Mouse (Mus musculus): Measurements from ENCODE around the gene Glipr2.
A peak's percentile ranks its signal among the peaks of the same experiment; 100 is the strongest.

The Glipr2 gene

GRCm38 (mm10) chr4:43957292-43957845, at the start of gene Glipr2:
Glipr2 (plus strand) TSS chr4:43957401.
- DNase-seq = peak; percentile 68 to 85

DNA sequence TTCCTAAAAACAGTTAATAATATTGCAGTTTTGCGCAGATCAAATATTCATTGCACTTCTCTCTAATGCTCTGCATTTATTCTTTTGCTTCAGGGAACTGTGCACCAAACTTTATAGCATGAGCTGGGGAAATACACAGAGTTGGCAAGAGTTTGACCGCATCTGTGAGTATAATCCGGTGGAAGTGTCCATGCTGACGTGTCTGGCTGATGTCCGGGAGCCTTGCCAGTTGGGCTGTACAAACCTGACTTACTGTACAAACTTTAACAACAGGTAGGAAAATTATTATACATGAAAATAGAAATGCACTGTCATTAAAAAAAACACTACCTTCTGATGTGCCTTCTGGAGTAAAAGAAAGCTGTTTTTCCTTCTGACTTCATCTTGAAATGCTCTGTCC, 39.0 kb upstream of the Glipr2 start:
- DNase-seq = no peak

- DNase-seq = no peak
Measured at GRCm38 (mm10) chr4:43920602-43921001, 36.6 kb upstream of the Glipr2 start.

DNA sequence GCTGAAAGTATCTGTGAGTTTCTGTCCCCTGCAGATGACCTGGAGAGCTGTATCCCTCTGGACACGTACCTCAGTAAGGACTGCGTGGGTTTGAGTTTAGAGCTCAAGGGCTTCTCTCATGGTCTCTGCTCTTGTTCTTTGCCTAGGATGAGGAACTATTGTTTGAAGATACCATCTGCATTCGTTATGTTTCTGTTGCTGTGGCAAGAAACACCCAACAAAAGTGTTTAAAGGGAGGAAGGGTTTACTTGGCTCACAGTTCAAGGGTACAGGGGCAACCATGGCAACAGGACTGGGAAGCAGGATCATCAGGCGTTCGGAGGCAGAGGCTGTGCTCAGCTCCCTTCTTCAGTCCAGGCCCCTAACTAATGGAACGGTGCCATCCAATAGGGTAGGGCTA, 32.1 kb upstream of the Glipr2 start:
- no peak for DNase-seq

GRCm38 (mm10) chr4:43925779-43926178, 31.4 kb upstream of the Glipr2 start:
- DNase-seq = peak; percentile 49 to 82

GRCm38 (mm10) chr4:43927826-43928225, 29.4 kb upstream of the Glipr2 start:
- DNase-seq = peak in 1 of 2 experiments; percentile 25

DNA sequence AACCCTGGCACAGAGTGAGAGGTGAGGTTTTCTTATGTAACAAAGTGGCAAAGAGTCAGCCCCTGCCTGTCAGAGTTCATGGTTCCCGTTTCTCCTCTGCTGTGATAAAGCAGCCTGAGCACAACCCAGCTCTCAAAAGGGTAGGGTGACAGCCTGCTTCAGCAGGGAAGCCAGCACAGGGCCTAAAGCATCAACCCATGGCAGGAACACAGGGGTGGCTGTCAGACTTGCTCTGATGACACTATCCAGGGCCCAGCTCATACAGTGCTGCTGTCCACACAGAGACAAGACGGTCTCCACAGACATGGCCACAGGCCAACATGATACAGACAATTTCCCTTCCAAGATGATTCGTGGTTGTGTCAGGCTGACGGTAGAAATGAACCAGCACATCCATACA, 25.3 kb upstream of the Glipr2 start:
- DNase-seq = no peak

- DNase-seq = no peak
Measured at GRCm38 (mm10) chr4:43936186-43936585, 21.0 kb upstream of the Glipr2 start.

GRCm38 (mm10) chr4:43936749-43937674, 20.2 kb upstream of the Glipr2 start:
- DNase-seq = no peak

DNA sequence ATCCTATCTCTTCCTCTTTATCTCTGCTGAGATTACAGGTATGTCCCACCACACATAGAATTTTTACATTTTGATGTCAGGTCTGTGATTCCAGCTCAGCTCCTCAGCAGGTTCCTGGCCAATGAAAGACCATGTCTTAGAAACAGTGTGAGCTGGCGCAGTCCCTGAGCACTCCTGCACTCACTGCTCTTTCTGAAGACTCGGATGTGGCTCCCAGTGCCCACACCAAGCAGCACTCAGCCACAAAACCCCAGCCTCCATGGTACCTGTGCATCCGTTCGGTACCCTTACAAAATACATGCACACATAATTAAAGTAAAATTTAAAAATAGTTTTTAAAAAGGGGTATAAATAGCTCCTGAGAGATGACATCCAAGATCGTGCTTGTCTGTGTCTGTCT, 15.9 kb upstream of the Glipr2 start:
- DNase-seq = no peak

DNA sequence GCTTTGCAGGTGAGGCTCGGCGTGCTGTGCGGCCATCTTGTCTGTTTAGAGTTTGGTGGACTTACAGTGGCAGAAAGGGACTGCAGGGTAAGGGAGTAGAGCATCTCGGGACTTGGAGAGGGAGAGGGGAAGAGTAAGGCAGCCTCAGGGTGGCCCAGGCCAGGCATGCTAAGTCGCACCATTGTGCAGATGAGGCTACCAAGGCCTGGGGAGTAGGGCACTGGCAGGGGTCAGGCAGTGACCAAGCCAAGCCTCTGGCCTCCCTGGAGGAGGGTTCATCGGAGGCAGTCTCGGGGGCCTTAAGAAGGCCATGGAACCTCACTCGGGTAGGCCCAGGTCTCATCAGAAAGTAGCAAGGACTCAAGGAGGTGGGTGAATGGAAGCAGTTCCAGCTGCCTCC, 14.8 kb upstream of the Glipr2 start:
- no peak for DNase-seq

DNA sequence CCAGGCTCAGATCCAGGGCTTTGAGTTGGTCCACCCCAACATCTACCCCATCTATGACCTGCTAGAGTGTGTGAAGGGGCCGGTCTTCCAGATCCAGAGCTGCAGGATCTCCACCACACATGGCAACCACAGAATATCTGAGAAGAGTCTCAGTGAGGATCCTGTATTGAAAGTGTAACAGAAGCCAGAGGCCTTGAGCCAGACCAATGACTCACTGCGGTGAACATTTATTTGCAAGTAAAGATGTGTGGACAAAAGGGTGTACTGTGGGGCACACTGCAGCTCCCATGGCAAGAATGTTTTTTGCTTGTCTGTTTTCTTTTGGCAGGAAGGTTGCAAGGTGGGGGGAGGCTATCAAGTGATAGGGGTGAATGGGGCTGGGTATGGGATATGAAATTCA, 9.6 kb upstream of the Glipr2 start:
- no peak for DNase-seq

GRCm38 (mm10) chr4:43957846-43958461, 753 bp downstream of the Glipr2 start:
- peak in 1 of 2 experiments; percentile 43 for DNase-seq

DNA sequence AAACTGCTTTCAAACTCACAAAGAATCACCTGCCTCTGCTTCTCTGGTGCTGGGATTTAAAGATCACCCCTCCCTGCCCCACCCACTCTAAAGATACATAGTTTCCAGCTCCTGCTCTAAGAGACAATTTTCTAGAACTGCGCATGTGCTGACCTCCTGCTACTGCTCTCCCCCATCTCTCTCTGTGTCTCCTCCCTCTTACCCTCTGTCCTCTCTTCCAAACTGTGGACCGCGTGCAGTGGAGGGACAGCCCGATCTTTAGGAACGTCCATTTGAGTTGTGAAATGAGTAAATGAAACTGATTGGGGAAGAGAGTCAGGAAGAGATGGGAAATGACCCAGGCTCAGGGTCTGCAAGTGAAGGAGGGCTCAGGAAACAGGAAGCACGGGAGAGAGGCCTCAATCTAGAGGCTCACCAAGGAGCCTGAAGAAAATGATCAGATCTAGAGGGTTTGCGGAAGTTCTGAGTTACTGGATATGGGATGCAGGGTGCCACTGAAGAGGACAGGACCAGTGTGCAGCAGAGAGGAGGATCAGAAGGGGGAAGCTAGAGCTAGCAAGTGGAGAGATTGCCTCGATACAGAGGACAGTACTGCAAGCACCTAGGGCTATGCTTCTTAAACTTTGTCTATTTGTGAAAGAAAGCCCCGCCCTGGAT, 2.5 kb downstream of the Glipr2 start:
- no peak for DNase-seq

- DNase-seq = no peak
Measured at GRCm38 (mm10) chr4:43960207-43960606, 3.0 kb downstream of the Glipr2 start.

GRCm38 (mm10) chr4:43964326-43964833, 7.2 kb downstream of the Glipr2 start:
- no peak for DNase-seq

- DNase-seq = no peak
Measured at GRCm38 (mm10) chr4:43964951-43965684, 7.9 kb downstream of the Glipr2 start.

DNA sequence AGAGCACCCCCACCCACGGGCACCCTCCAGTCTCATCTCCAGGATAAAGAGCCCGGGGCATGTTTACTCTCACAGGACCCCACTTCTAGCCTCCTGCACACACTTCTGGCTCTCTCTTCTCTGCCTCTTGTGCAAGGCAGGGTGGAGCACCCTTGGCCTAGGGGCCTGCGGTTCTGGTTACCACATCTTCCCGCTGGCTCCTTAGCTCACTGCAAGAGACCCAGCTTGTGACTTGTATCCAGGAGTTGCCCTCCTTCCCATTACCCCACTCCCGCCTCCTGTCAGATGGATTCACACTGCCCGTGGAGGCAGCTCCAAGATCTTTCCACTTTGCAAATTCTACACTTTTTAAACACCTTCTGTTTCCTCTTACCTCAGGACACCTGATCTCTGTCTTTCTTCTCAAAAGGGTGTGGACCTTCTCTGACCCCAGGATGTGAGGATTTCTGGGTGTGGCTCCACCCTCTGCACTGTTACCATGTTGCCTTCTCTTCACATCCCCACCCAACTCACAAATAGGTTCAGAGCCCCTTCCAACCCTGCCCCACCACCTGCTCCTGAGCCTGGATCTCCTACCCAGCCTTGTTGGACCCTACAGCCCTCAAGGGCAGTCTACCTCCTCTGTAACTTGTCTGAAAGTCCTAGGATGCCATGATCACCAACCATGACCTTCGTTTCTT, 8.8 kb downstream of the Glipr2 start:
- DNase-seq = no peak

GRCm38 (mm10) chr4:43968650-43969049, 11.4 kb downstream of the Glipr2 start:
- DNase-seq = no peak

DNA sequence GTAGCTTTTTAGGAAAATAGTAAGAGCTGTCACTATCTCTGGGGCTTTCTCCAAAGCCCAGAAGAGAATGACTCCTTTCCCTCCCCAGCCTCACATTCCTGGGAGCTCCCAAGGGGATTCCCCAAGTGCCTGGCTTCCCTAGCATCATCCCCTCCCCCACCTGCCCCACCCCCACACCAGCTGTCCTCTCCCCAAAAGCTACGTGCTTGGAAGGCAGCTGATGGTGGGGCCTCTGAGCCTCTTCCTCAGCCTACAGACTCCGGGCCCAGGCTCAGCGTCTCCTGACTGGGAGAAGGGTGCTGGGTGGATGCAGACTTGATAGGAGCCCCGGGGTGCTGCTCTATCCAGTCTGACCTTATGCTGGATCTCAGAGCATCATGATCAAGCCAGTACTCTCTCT, 12.2 kb downstream of the Glipr2 start:
- no peak for DNase-seq

- no peak for DNase-seq
Measured at GRCm38 (mm10) chr4:43970393-43971330, 13.5 kb downstream of the Glipr2 start.
